Mouse (Mus musculus) stomach, embryonic 15.5 days (tissue): ENCODE data around the gene Vav2. TPM values are rescaled to one million over a fixed set of nuclear protein-coding genes. Genes with fewer than 3 reads are reported as not detected.

Experiments
- ATAC-seq: fragments of 200-750 bp; cut with Nextera tagmentation; 2 replicates; pipeline ENCODE4 v1.8.0; 2017; ENCODE audit warnings: low read depth, moderate number of reproducible peaks, moderate TSS enrichment; ENCODE audit not compliant: insufficient read depth, low FRiP score
- H3K27ac ChIP-seq: fragments of 300-500 bp; sonication (generic); 2 replicates; pipeline ENCODE4 v1.5.1; 2015; ENCODE audit warnings: mild to moderate bottlenecking, inconsistent platforms
- H3K27me3 ChIP-seq: fragments of 300-500 bp; sonication (generic); replicated peaks from 2 replicates; pipeline ENCODE4 v1.6.1; 2015; ENCODE audit warnings: inconsistent platforms
- H3K36me3 ChIP-seq: fragments of 300-500 bp; sonication (generic); 2 replicates; pipeline ENCODE4 v1.6.1; 2015; ENCODE audit warnings: inconsistent platforms
- H3K4me1 ChIP-seq: fragments of 300-500 bp; sonication (generic); 2 replicates; pipeline ENCODE4 v1.6.1; 2015; ENCODE audit warnings: inconsistent platforms
- H3K4me2 ChIP-seq: fragments of 300-500 bp; sonication (generic); 2 replicates; pipeline ENCODE4 v1.6.1; 2015; ENCODE audit warnings: mild to moderate bottlenecking, inconsistent platforms
- H3K4me3 ChIP-seq: fragments of 300-500 bp; sonication (generic); replicated peaks from 2 replicates; pipeline ENCODE4 v1.5.1; 2015; ENCODE audit warnings: inconsistent platforms
- H3K9ac ChIP-seq: fragments of 300-500 bp; sonication (generic); 2 replicates; pipeline ENCODE4 v1.6.1; 2015; ENCODE audit warnings: inconsistent platforms
- H3K9me3 ChIP-seq: fragments of 300-500 bp; sonication (generic); 2 replicates; pipeline ENCODE4 v1.6.1; 2016; ENCODE audit warnings: inconsistent platforms
- WGBS: fragments of 180-500 bp; shearing (Covaris S2); methylation state at CpG from one replicate; pipeline ENCODE4 v1.1.7; 2015; 5-methylcytosine and 5-hydroxymethylcytosine counted together
- polyA plus RNA-seq: library from polyadenylated mRNA; unstranded; fragments of >200 nt; fragmentation: Nextera tagmentation; extraction: Ambion mirVana; gene quantifications from 2 replicates; pipeline ENCODE4 v1.2.1, GENCODE M21; 2015

Vav2 gene
- polyA plus RNA-seq, 1 experiment from 2014 or later = 7.0 TPM

GRCm38 (mm10) chr2:27438281-27438680, 11.4 kb upstream of the Vav2 start:
- Histone ChIP-seq H3K4me3 (no peak overlapping the region), H3K36me3 (no peaks in the 10 kb centered on the region), H3K4me1 (peaks cover 13% of the 10 kb centered on the region), H3K27me3 (no peaks in the 10 kb centered on the region), H3K9ac (no peak overlapping the region), H3K9me3 (no peaks in the 10 kb centered on the region), H3K27ac (no peak overlapping the region), H3K4me2 (no peak overlapping the region)
- 11% methylated on average over 11 of the region's 11 CpGs for WGBS
- no peak for ATAC-seq

GRCm38 (mm10) chr2:27437876-27438275, 11.0 kb upstream of the Vav2 start:
- Histone ChIP-seq H3K36me3 (no peaks in the 10 kb centered on the region), H3K27me3 (no peaks in the 10 kb centered on the region), H3K9me3 (no peaks in the 10 kb centered on the region), H3K4me2 (no peak overlapping the region), H3K9ac (no peak overlapping the region), H3K4me3 (no peak overlapping the region), H3K27ac (no peak overlapping the region), H3K4me1 (peaks cover 9% of the 10 kb centered on the region)
- no peak for ATAC-seq
- 58% methylated on average over 1 of the region's 1 CpGs for WGBS

DNA sequence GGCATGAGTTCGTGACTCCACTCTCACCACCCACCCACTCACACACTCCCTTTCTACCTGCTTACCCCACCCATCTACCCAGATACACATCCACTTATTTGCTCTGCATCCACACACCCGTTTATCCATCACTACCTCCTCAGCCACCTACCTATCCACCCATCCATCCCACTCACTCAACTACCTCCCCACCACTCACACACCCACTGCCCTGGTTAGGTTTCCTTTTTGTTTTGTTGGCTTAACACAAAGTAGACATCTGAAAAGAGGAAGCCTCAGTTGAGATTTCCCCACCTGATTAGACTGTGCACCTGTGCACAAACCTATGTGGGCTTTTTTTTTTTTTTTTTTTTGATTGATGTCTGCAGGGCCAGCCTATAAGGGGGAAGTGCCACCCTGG, 5.8 kb upstream of the Vav2 start:
- H3K9ac ChIP-seq = no peak overlapping the region
- no peak for ATAC-seq
- 57% methylated on average over 2 of the region's 2 CpGs for WGBS
- H3K36me3 ChIP-seq = no peaks in the 10 kb centered on the region
- H3K27ac ChIP-seq = no peak overlapping the region
- no peaks in the 10 kb centered on the region for H3K9me3 ChIP-seq
- H3K4me1 ChIP-seq = peaks cover 5% of the 10 kb centered on the region
- H3K4me3 ChIP-seq = no peak overlapping the region
- H3K4me2 ChIP-seq = no peak overlapping the region
- H3K27me3 ChIP-seq = no peaks in the 10 kb centered on the region

- H3K4me2 ChIP-seq = no peak overlapping the region
- ATAC-seq = no peak
- H3K9ac ChIP-seq = no peak overlapping the region
- H3K27me3 ChIP-seq = no peaks in the 10 kb centered on the region
- no peak overlapping the region for H3K4me3 ChIP-seq
- peaks cover 15% of the 10 kb centered on the region for H3K4me1 ChIP-seq
- H3K9me3 ChIP-seq = no peaks in the 10 kb centered on the region
- WGBS = 83% methylated on average over 7 of the region's 7 CpGs
- no peak overlapping the region for H3K27ac ChIP-seq
- no peaks in the 10 kb centered on the region for H3K36me3 ChIP-seq
Measured at GRCm38 (mm10) chr2:27430621-27431020, 3.8 kb upstream of the Vav2 start.

DNA sequence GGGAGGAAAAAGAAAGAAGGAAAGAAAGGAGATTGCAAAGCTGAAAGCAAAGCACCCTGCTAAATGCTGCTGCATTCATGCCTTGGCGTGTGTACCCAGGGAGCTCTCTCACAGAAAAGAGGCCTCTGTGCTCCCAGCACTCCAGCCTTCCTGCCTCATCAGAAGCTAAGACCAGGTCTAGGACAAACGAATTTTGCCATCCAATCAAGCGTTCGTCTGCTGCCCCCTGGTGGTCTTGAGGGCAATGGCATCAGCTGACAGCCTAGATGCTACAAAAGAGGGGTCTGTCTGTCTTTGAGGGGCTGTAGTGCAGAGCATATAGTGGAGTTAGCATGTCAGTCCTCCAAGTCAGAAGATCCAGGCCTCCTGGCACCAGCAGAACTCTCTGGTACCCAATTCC, 1.2 kb upstream of the Vav2 start:
- H3K27ac ChIP-seq = no peak overlapping the region
- H3K4me3 ChIP-seq = no peak overlapping the region
- H3K9ac ChIP-seq = no peak overlapping the region
- no peak for ATAC-seq
- WGBS = 0% methylated on average over 4 of the region's 4 CpGs
- H3K9me3 ChIP-seq = no peaks in the 10 kb centered on the region
- no peaks in the 10 kb centered on the region for H3K36me3 ChIP-seq
- peak overlapping the region; percentile 98; the same call in 1 of the 2 replicates for H3K4me2 ChIP-seq
- no peaks in the 10 kb centered on the region for H3K27me3 ChIP-seq
- peaks cover 35% of the 10 kb centered on the region for H3K4me1 ChIP-seq

- under 1% methylated on average over 64 of the region's 64 CpGs for WGBS
- peak overlapping the region; percentile 91 for H3K4me3 ChIP-seq
- H3K27ac ChIP-seq = peak overlapping the region; percentile 81
- H3K27me3 ChIP-seq = no peaks in the 10 kb centered on the region
- peaks cover 42% of the 10 kb centered on the region for H3K4me1 ChIP-seq
- no peaks in the 10 kb centered on the region for H3K36me3 ChIP-seq
- H3K4me2 ChIP-seq = peak overlapping the region; percentile 98
- peak overlapping the region; percentile 80 for H3K9ac ChIP-seq
- no peaks in the 10 kb centered on the region for H3K9me3 ChIP-seq
- peak; percentile 16 for ATAC-seq
Measured at GRCm38 (mm10) chr2:27426406-27426854, 403 bp downstream of the Vav2 start.

- peak overlapping the region; percentile 81 for H3K27ac ChIP-seq
- H3K4me2 ChIP-seq = peak overlapping the region; percentile 98
- ATAC-seq = no peak
- H3K4me3 ChIP-seq = peak overlapping the region; percentile 91
- H3K27me3 ChIP-seq = no peaks in the 10 kb centered on the region
- WGBS = under 1% methylated on average over 60 of the region's 60 CpGs
- H3K9me3 ChIP-seq = no peaks in the 10 kb centered on the region
- H3K9ac ChIP-seq = peak overlapping the region; percentile 80
- H3K4me1 ChIP-seq = peaks cover 46% of the 10 kb centered on the region
- no peaks in the 10 kb centered on the region for H3K36me3 ChIP-seq
Measured at GRCm38 (mm10) chr2:27425751-27426405, 955 bp downstream of the Vav2 start.

DNA sequence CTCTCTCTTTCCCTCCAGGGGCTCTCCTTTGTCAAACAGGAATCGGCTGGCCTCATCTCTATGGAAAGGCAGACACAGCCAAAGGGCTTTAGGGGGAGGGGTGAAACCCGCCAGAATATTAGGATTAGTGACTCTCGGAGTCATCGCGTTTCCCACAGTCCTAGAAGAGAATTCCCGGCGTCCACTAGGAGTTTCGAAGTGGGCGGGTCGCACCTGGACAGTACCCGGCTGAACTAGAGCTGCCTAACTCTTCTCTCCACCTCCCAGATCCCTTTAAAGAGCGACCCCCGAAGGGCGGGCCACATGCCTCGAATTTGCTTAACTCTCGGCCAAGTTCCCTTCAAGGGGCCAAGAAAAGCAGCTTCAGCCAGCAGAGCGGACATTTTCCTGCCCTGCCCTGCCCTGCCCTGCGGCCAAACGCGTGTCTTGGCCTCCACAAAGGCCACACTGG, 1.6 kb downstream of the Vav2 start:
- Histone ChIP-seq H3K36me3 (no peaks in the 10 kb centered on the region), H3K4me2 (peak overlapping the region; percentile 98), H3K27ac (peak overlapping the region; percentile 81), H3K9ac (peak overlapping the region; percentile 80), H3K9me3 (no peaks in the 10 kb centered on the region), H3K4me3 (peak overlapping the region; percentile 91), H3K4me1 (peaks cover 49% of the 10 kb centered on the region), H3K27me3 (no peaks in the 10 kb centered on the region)
- WGBS = 2% methylated on average over 20 of the region's 20 CpGs
- no peak for ATAC-seq

DNA sequence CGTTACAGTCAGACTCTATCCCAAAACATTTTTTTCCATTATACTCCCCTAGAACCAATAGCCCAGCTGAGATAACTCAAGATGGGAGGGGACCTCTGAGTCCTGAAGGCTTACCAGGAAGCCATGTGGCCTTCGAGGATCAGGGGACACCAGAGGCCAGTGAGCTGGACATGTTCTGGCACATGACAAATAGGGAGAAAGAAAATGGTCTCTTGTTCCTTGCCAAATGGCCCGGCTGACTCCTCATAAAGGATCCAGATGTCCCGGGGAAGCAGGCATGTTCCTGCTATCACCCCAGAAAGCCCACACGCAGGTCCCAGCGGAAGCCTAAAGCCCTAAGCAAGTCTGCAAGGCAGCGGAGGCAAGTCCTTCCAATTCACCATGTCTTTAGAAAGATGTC, 3.2 kb downstream of the Vav2 start:
- Histone ChIP-seq H3K27me3 (no peaks in the 10 kb centered on the region), H3K9ac (no peak overlapping the region), H3K27ac (peak overlapping the region; percentile 31), H3K4me1 (peaks cover 64% of the 10 kb centered on the region), H3K4me2 (peak overlapping the region; percentile 98), H3K36me3 (no peaks in the 10 kb centered on the region), H3K9me3 (no peaks in the 10 kb centered on the region), H3K4me3 (no peak overlapping the region)
- ATAC-seq = no peak
- 58% methylated on average over 7 of the region's 7 CpGs for WGBS

DNA sequence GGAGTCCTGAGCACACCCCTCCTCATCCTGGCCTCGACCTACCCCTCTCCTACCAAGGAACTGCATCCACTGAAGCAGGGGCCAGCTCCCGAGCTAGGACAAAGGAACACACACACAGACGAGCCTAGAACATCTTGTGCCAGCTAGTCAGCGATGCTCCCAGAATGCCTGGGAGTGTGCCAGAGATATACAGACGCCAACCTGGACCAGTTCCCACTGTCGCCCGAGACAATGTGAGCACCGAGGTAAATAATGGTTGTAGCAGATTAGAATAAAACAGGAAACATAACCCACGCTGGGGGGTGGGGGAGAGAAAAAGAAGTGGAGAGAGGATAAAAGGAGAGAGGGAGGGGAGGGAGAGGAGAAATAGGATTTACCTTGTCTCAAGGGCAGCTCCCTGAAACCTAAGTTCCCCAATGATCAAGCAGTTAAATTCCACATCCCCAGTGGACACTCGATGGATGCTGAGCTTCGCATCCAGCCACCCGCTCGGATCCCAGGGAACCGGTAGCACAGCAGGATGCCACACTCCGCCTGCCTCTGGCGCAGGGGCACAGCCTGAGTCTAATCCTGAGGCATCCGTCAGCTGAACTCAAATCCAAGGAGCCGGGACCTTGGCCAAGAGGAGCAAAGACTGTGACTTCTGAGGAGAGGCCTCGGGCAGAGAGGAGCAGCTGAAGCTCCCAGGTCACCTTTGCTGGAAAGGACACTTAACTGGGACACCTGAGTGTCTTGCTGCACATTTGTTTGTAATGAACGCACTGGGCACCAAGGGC, 5.4 kb downstream of the Vav2 start:
- H3K36me3 ChIP-seq = no peaks in the 10 kb centered on the region
- no peak overlapping the region for H3K4me3 ChIP-seq
- no peaks in the 10 kb centered on the region for H3K27me3 ChIP-seq
- 72% methylated on average over 20 of the region's 20 CpGs for WGBS
- H3K9me3 ChIP-seq = no peaks in the 10 kb centered on the region
- no peak for ATAC-seq
- no peak overlapping the region for H3K27ac ChIP-seq
- no peak overlapping the region for H3K4me2 ChIP-seq
- H3K9ac ChIP-seq = no peak overlapping the region
- H3K4me1 ChIP-seq = peaks cover 72% of the 10 kb centered on the region

GRCm38 (mm10) chr2:27418577-27419070, 8.2 kb downstream of the Vav2 start:
- 19% methylated on average over 6 of the region's 6 CpGs for WGBS
- Histone ChIP-seq H3K27ac (peak overlapping the region; percentile 77), H3K9me3 (no peaks in the 10 kb centered on the region), H3K9ac (no peak overlapping the region), H3K4me2 (no peak overlapping the region), H3K36me3 (no peaks in the 10 kb centered on the region), H3K4me1 (peaks cover 82% of the 10 kb centered on the region), H3K27me3 (no peaks in the 10 kb centered on the region), H3K4me3 (no peak overlapping the region)
- no peak; the same call in 1 of the 2 replicates for ATAC-seq

DNA sequence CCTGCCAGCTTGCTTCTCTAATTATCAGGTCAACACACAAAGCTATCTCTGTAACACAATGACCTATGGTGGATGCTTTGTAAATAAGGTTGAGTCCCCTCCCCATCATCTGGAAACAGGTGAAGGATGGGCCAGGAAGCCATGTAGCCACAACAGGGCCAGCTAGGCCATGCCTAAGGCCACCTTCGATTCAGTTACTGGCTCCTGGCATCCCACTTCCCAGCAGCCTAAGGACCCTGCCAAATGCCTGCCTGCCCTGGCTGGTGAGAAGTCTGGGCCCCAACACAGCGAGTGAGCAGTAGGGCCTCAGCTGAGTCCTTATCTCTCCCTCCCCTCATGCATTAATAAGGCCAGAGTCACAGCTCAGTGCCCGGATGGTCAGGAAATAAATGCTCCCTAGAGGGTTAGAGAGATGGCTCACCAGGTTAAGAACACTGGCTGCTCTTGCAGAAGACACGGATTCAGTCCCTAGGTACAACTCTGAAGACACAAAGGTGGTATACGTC, 9.1 kb downstream of the Vav2 start:
- H3K27ac ChIP-seq = peak overlapping the region; percentile 77
- H3K27me3 ChIP-seq = no peaks in the 10 kb centered on the region
- no peaks in the 10 kb centered on the region for H3K36me3 ChIP-seq
- H3K9ac ChIP-seq = no peak overlapping the region
- 59% methylated on average over 5 of the region's 5 CpGs for WGBS
- H3K4me2 ChIP-seq = no peak overlapping the region
- H3K9me3 ChIP-seq = no peaks in the 10 kb centered on the region
- ATAC-seq = no peak
- H3K4me3 ChIP-seq = no peak overlapping the region
- peaks cover 78% of the 10 kb centered on the region for H3K4me1 ChIP-seq
